Mouse (Mus musculus) forelimb bud, embryonic 11.5 days (tissue): ENCODE results near the gene Atp1a4.
"Not testable (repeated sequence)": the region's sequence is repeated elsewhere in the genome, so short reads cannot be mapped to it uniquely, and the experiment has no call there.

Experiments
- DNase-seq: peaks from one replicate; pipeline ENCODE4 v3.0.0-alpha.2; 2012; ENCODE audit warnings: low read depth, low spot score

The Atp1a4 gene

GRCm38 (mm10) chr1:172281522-172282254 lies 23.5 kb upstream of the Atp1a4 start:
- no peak for DNase-seq

GRCm38 (mm10) chr1:172279768-172280509 lies 21.7 kb upstream of the Atp1a4 start:
- no peak for DNase-seq

GRCm38 (mm10) chr1:172278328-172278727 lies 20.1 kb upstream of the Atp1a4 start:
- DNase-seq = no peak

GRCm38 (mm10) chr1:172277172-172277571 lies 19.0 kb upstream of the Atp1a4 start:
- no peak for DNase-seq

GRCm38 (mm10) chr1:172274547-172274946 lies 16.3 kb upstream of the Atp1a4 start:
- no peak for DNase-seq

GRCm38 (mm10) chr1:172274116-172274515 lies 15.9 kb upstream of the Atp1a4 start:
- no peak for DNase-seq

- no peak for DNase-seq
These were observed 15.2 kb upstream of the Atp1a4 start for GRCm38 (mm10) chr1:172273386-172273785.

- DNase-seq = no peak
These were observed 13.6 kb upstream of the Atp1a4 start for GRCm38 (mm10) chr1:172271765-172272164.

GRCm38 (mm10) chr1:172271208-172271607 lies 13.0 kb upstream of the Atp1a4 start:
- DNase-seq = no peak

- no peak for DNase-seq
These were observed 3.4 kb upstream of the Atp1a4 start, which contains the start of gene Igsf8 for GRCm38 (mm10) chr1:172261477-172262078. Gene Igsf8 (plus strand): TSS chr1:172261641.

- peak; percentile 34 for DNase-seq
These were observed 10.5 kb downstream of the Atp1a4 start for GRCm38 (mm10) chr1:172247679-172248078.

- DNase-seq = no peak
These were observed 11.0 kb downstream of the Atp1a4 start for GRCm38 (mm10) chr1:172247216-172247615.

GRCm38 (mm10) chr1:172244645-172245044 lies 13.6 kb downstream of the Atp1a4 start:
- not testable (repeated sequence) for DNase-seq

GRCm38 (mm10) chr1:172243547-172244205 lies 14.5 kb downstream of the Atp1a4 start:
- DNase-seq = no peak

- DNase-seq = no peak
These were observed 15.8 kb downstream of the Atp1a4 start for GRCm38 (mm10) chr1:172242401-172242800.

GRCm38 (mm10) chr1:172240945-172241708 lies 17.1 kb downstream of the Atp1a4 start:
- DNase-seq = no peak

GRCm38 (mm10) chr1:172229215-172229614 lies 29.0 kb downstream of the Atp1a4 start:
- DNase-seq = no peak

GRCm38 (mm10) chr1:172228209-172228608 lies 30.0 kb downstream of the Atp1a4 start:
- DNase-seq = no peak

- DNase-seq = peak; percentile 60
These were observed 36.7 kb downstream of the Atp1a4 start for GRCm38 (mm10) chr1:172221297-172222063.

GRCm38 (mm10) chr1:172220414-172220813 lies 37.8 kb downstream of the Atp1a4 start:
- DNase-seq = no peak
